Comparison of ENCODE assay signal across 8 mouse cellular contexts in the genomic region with DNA sequence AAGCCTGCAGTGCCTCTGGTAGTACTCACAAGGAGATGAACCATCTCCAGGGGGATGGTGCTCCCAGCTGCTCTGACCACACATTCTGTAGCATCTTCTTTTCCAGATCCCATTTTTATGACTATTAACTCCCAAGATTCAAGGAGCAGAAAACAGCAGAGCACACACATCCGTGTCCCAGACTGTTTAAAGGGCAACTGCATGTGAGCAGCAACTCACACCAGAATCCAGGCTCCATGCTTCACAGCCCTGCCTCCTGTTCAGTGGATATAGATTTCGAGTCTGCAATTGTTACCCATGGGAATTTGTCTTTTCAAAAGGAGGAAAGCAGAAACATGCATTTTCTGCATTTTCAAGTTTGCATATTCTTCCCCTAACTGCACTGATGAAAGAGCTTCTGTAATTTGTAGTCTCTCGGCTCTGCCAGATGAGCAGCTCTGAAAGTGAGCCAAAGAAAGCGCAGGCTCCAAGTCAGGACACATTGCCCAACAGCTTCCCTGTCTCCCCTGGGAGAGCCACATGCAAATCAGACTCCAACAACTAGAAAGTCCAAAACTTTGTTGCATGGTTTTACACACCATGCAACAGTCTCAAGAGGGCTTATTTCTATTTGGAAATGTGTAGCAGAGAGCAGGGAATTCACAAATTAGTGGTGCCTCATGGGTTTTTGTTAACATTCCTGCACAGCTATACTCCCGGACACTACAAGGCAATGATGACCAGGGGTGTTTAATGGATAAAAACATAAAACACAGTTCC.
DNase-seq lines count a peak whose midpoint lies in the region; ATAC-seq and TF ChIP-seq lines count a peak whose summit lies in the region.

No protein-coding gene starts in this region.

- no peak overlapping the region for H3K4me3 ChIP-seq in layer of hippocampus, adult 2 months
- no peak overlapping the region for H3K4me3 ChIP-seq in gastrocnemius, adult 2 months
- no peak overlapping the region for H3K4me3 ChIP-seq in neural tube, embryonic 15.5 days (replicated peaks)

- intact Hi-C loops in gastrocnemius, adult 2 months (cut with DNase I), result no loop called here

- H3K4me1 ChIP-seq in neural tube, embryonic 15.5 days, result peaks cover 10% of the 10 kb centered on the region

- H3K27me3 ChIP-seq in neural tube, embryonic 15.5 days (replicated peaks), result no peaks in the 10 kb centered on the region

- H3K36me3 ChIP-seq in neural tube, embryonic 15.5 days, result no peaks in the 10 kb centered on the region

- peak; percentile 61; the same call in 1 of the 2 replicates for ATAC-seq in neural tube, embryonic 15.5 days (ENCODE audit: low FRiP score)

- no peak for TF ChIP-seq CTCF in layer of hippocampus, adult 2 months (conservative IDR thresholded peaks at IDR 0.05)
- TF ChIP-seq CTCF in gastrocnemius, adult 2 months (IDR thresholded peaks at IDR 0.05), result no peak

- no peak overlapping the region for H3K27ac ChIP-seq in layer of hippocampus, adult 2 months
- no peak overlapping the region for H3K27ac ChIP-seq in gastrocnemius, adult 2 months
- peak overlapping the region; percentile 45; the same call in 1 of the 2 replicates for H3K27ac ChIP-seq in neural tube, embryonic 15.5 days (replicated peaks)

- peak overlapping the region; percentile 29 for H3K4me2 ChIP-seq in neural tube, embryonic 15.5 days

- no peak overlapping the region for H3K9ac ChIP-seq in neural tube, embryonic 15.5 days (replicated peaks)

- peak; percentile 26 to 33 for DNase-seq in layer of hippocampus, adult 2 months (ENCODE audit: low spot score in 2 of 2)
- DNase-seq in layer of hippocampus, adult 9-10 months (ENCODE audit: low spot score), result no peak
- DNase-seq in adipocyte (ENCODE audit: low spot score), result peak; percentile 96
- peak; percentile 80 for DNase-seq in gastrocnemius, adult 2 months
- DNase-seq in kidney, postnatal 10 days, result peak; percentile 66
- DNase-seq in cerebellum, adult 11-12 months, result no peak
- no peak for DNase-seq in thymus, postnatal 14 days

- H3K9me3 ChIP-seq in neural tube, embryonic 15.5 days (replicated peaks), result no peaks in the 10 kb centered on the region

- 30% methylated on average over 5 of the region's 5 CpGs for WGBS in neural tube, embryonic 15.5 days

Comparison
In these comparisons a context has a peak if more than half of its experiments do, and no peak if none do; other contexts are left out.
1. DNase-seq: peak in layer of hippocampus, adult 2 months (2 of 2), adipocyte (single experiment), gastrocnemius, adult 2 months (single experiment) and kidney, postnatal 10 days (single experiment); none in layer of hippocampus, adult 9-10 months (single experiment), cerebellum, adult 11-12 months (single experiment) and thymus, postnatal 14 days (single experiment).